Mouse (Mus musculus) forebrain, embryonic 10.5 days (tissue): ENCODE measurements around the gene Lpp. TPM values are rescaled to one million over a fixed set of nuclear protein-coding genes. Genes with fewer than 3 reads are reported as not detected.

Experiments used
- DNase-seq: peaks from one replicate; pipeline ENCODE4 v3.0.0-alpha.2; 2017; ENCODE audit warnings: low spot score; ENCODE audit errors: extremely low spot score
- H3K27ac ChIP-seq: fragments of 300-500 bp; sonication (generic); 2 replicates; pipeline ENCODE4 v1.5.1; 2016; ENCODE audit warnings: mild to moderate bottlenecking
- H3K27me3 ChIP-seq: fragments of 300-500 bp; sonication (generic); 2 replicates; pipeline ENCODE4 v1.6.1; 2016; ENCODE audit warnings: mild to moderate bottlenecking; ENCODE audit not compliant: poor library complexity, severe bottlenecking
- H3K36me3 ChIP-seq: fragments of 300-500 bp; sonication (generic); replicated peaks from 2 replicates; pipeline ENCODE4 v1.6.1; 2016; ENCODE audit warnings: mild to moderate bottlenecking, moderate library complexity
- H3K4me1 ChIP-seq: fragments of 300-500 bp; sonication (generic); 2 replicates; pipeline ENCODE4 v1.6.1; 2016
- H3K4me3 ChIP-seq: fragments of 300-500 bp; sonication (generic); 2 replicates; pipeline ENCODE4 v1.5.1; 2016; ENCODE audit warnings: mild to moderate bottlenecking, moderate library complexity
- H3K9me3 ChIP-seq: fragments of 300-500 bp; sonication (generic); 2 replicates; pipeline ENCODE4 v1.6.1; 2016; ENCODE audit warnings: mild to moderate bottlenecking, moderate library complexity
- WGBS: fragments of 180-500 bp; shearing (Covaris S2); methylation state at CpG from one replicate; pipeline ENCODE4 v1.1.7; 2016; 5-methylcytosine and 5-hydroxymethylcytosine counted together
- polyA plus RNA-seq: library from polyadenylated mRNA; unstranded; fragments of >200 nt; fragmentation: Nextera tagmentation; extraction: Ambion mirVana; gene quantifications from 2 replicates; pipeline ENCODE4 v1.2.1, GENCODE M21; 2016

Gene Lpp
- polyA plus RNA-seq, 1 experiment from 2014 or later: 27.3 TPM

GRCm38 (mm10) chr16:24914393-24914751 is 521.1 kb downstream of the Lpp start:
- Histone ChIP-seq H3K27ac (no peak overlapping the region), H3K36me3 (no peaks in the 10 kb centered on the region), H3K4me1 (peaks cover 2% of the 10 kb centered on the region), H3K9me3 (no peaks in the 10 kb centered on the region), H3K27me3 (peaks cover 23% of the 10 kb centered on the region), H3K4me3 (no peak overlapping the region)
- WGBS: 70% methylated on average over 3 of the region's 3 CpGs
- DNase-seq: no peak

- H3K27ac ChIP-seq: no peak overlapping the region
- H3K9me3 ChIP-seq: no peaks in the 10 kb centered on the region
- no peaks in the 10 kb centered on the region for H3K36me3 ChIP-seq
- H3K27me3 ChIP-seq: peaks cover 23% of the 10 kb centered on the region
- DNase-seq: no peak
- no peak overlapping the region for H3K4me3 ChIP-seq
- 90% methylated on average over 4 of the region's 4 CpGs for WGBS
- H3K4me1 ChIP-seq: peaks cover 7% of the 10 kb centered on the region
Observed at GRCm38 (mm10) chr16:24915470-24915869, 522.2 kb downstream of the Lpp start.

GRCm38 (mm10) chr16:24919349-24920012 is 526.2 kb downstream of the Lpp start:
- no peak for DNase-seq
- H3K36me3 ChIP-seq: no peaks in the 10 kb centered on the region
- no peaks in the 10 kb centered on the region for H3K9me3 ChIP-seq
- H3K27me3 ChIP-seq: peaks cover 29% of the 10 kb centered on the region
- WGBS: 42% methylated on average over 11 of the region's 11 CpGs
- no peak overlapping the region for H3K27ac ChIP-seq
- no peak overlapping the region for H3K4me3 ChIP-seq
- peaks cover 7% of the 10 kb centered on the region for H3K4me1 ChIP-seq

GRCm38 (mm10) chr16:24930070-24930469 is 536.8 kb downstream of the Lpp start:
- Histone ChIP-seq H3K36me3 (no peaks in the 10 kb centered on the region), H3K4me3 (no peak overlapping the region), H3K27ac (no peak overlapping the region), H3K27me3 (no peaks in the 10 kb centered on the region), H3K4me1 (peaks cover 3% of the 10 kb centered on the region; the same call in 1 of the 2 replicates), H3K9me3 (no peaks in the 10 kb centered on the region)
- no peak for DNase-seq

GRCm38 (mm10) chr16:24930621-24931020 is 537.3 kb downstream of the Lpp start:
- no peaks in the 10 kb centered on the region for H3K9me3 ChIP-seq
- H3K4me3 ChIP-seq: no peak overlapping the region
- DNase-seq: no peak
- H3K27ac ChIP-seq: no peak overlapping the region
- no peaks in the 10 kb centered on the region for H3K36me3 ChIP-seq
- no peaks in the 10 kb centered on the region for H3K27me3 ChIP-seq
- peaks cover 3% of the 10 kb centered on the region; the same call in 1 of the 2 replicates for H3K4me1 ChIP-seq
- WGBS: 84% methylated on average over 5 of the region's 5 CpGs

DNA sequence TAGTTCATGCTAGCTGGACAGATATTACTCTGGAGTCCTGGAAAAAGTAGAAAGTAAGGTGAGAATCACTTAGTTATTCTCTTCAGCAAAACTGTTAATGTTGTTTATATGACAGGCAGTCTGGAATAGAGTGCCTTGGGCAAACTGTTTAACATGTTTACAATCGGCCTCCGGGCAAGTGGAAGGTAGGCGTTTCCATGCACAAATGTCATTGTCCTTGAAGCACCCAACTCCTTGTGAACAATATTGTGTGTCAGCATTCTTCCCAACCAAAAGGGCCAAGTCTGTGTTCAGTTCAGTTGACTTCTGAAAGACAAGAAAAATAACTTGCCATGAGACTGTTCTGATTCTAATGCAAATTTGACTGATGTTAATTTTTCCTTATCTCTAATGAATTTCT is 539.5 kb downstream of the Lpp start:
- DNase-seq: no peak
- Histone ChIP-seq H3K4me3 (no peak overlapping the region), H3K27ac (no peak overlapping the region), H3K9me3 (no peaks in the 10 kb centered on the region), H3K27me3 (no peaks in the 10 kb centered on the region), H3K4me1 (no peaks in the 10 kb centered on the region), H3K36me3 (no peaks in the 10 kb centered on the region)
- WGBS: 94% methylated on average over 3 of the region's 3 CpGs

- WGBS: 96% methylated on average over 4 of the region's 4 CpGs
- no peaks in the 10 kb centered on the region for H3K4me1 ChIP-seq
- no peaks in the 10 kb centered on the region for H3K36me3 ChIP-seq
Observed at GRCm38 (mm10) chr16:24933691-24934090, 540.4 kb downstream of the Lpp start.

GRCm38 (mm10) chr16:24941306-24942160 is 548.2 kb downstream of the Lpp start:
- peaks cover 28% of the 10 kb centered on the region for H3K4me1 ChIP-seq
- no peaks in the 10 kb centered on the region for H3K9me3 ChIP-seq
- H3K4me3 ChIP-seq: no peak overlapping the region
- peak overlapping the region; percentile 36; the same call in 1 of the 2 replicates for H3K27ac ChIP-seq
- H3K27me3 ChIP-seq: no peaks in the 10 kb centered on the region
- H3K36me3 ChIP-seq: no peaks in the 10 kb centered on the region
- WGBS: 57% methylated on average over 9 of the region's 9 CpGs
- peak; percentile 20 for DNase-seq

More at GRCm38 (mm10) chr16:24933691-24934090, 540.4 kb downstream of the Lpp start:
- no peak overlapping the region for H3K27ac ChIP-seq
- H3K27me3 ChIP-seq: no peaks in the 10 kb centered on the region
- no peak for DNase-seq
- no peak overlapping the region for H3K4me3 ChIP-seq
- H3K9me3 ChIP-seq: no peaks in the 10 kb centered on the region

- H3K9me3 ChIP-seq: no peaks in the 10 kb centered on the region
- no peak overlapping the region for H3K27ac ChIP-seq
- no peaks in the 10 kb centered on the region for H3K36me3 ChIP-seq
- no peak for DNase-seq
- 29% methylated on average over 6 of the region's 6 CpGs for WGBS
- peaks cover 36% of the 10 kb centered on the region for H3K4me1 ChIP-seq
- H3K27me3 ChIP-seq: no peaks in the 10 kb centered on the region
- no peak overlapping the region for H3K4me3 ChIP-seq
Observed at GRCm38 (mm10) chr16:24943486-24944261, 550.4 kb downstream of the Lpp start.

- DNase-seq: no peak
- WGBS: 84% methylated on average over 1 of the region's 1 CpGs
- Histone ChIP-seq H3K27me3 (no peaks in the 10 kb centered on the region), H3K4me1 (peaks cover 35% of the 10 kb centered on the region), H3K27ac (no peak overlapping the region), H3K36me3 (no peaks in the 10 kb centered on the region), H3K4me3 (no peak overlapping the region), H3K9me3 (no peaks in the 10 kb centered on the region)
Observed at GRCm38 (mm10) chr16:24946356-24946755, 553.0 kb downstream of the Lpp start.

DNA sequence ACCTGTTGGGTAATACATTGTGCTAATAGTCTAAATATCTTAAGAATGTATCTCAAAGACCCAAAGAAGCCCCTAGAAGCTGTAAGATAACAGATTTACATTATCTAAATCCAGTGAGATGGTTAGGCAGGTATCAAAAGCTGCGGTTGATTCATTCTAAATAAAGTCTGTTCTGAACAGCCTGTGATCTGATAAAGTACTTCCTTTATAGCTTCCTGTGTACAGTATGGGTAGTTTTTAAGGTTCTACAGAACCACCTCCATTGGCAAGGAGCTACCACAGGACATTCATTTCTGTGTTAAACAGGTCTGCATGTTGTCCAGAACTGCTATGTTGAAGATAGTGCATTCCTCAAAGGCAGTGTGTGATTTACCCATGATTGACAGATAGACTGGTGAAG is 554.2 kb downstream of the Lpp start:
- Histone ChIP-seq H3K4me1 (peaks cover 29% of the 10 kb centered on the region), H3K9me3 (no peaks in the 10 kb centered on the region), H3K27ac (no peak overlapping the region), H3K4me3 (no peak overlapping the region), H3K27me3 (no peaks in the 10 kb centered on the region), H3K36me3 (no peaks in the 10 kb centered on the region)
- no peak for DNase-seq
- WGBS: 95% methylated on average over 1 of the region's 1 CpGs

DNA sequence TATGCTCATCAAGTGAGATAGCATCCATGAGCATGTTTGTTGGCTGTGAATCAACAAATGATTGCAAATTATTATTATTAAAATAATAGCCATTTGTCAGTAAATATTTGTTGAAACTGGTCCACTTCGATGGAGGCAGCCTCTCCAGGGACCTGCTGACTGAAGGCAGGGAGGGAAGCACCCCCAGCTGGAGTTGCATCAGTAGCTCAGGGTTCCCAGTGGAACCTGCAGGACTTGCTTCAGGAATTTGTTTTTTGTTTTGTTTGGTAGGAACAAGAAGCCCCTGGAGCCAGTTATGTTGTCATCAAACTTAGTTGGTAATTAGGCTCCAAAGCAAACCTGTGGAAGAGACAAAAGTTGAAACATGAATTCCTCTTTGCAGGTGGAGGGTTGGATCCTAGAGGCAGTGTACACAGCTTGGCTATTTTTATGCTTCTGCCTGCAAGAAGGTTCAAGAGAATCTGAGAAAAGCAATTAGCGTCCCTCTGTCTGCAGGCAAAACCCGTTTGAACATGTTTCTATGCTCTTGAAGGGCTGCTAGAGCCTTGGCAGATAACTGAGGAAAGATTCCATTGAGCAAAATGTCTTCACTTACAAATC is 554.9 kb downstream of the Lpp start:
- H3K36me3 ChIP-seq: no peaks in the 10 kb centered on the region
- DNase-seq: no peak
- H3K4me3 ChIP-seq: no peak overlapping the region
- no peaks in the 10 kb centered on the region for H3K9me3 ChIP-seq
- H3K27ac ChIP-seq: no peak overlapping the region
- H3K4me1 ChIP-seq: peaks cover 27% of the 10 kb centered on the region
- WGBS: 71% methylated on average over 3 of the region's 3 CpGs
- H3K27me3 ChIP-seq: no peaks in the 10 kb centered on the region
